Mouse (Mus musculus) limb, embryonic 11.5 days (tissue): Measurements from ENCODE around the gene Mrps18b. TPM values are rescaled to one million over a fixed set of nuclear protein-coding genes. Genes with fewer than 3 reads are reported as not detected.
A peak's percentile ranks its signal among the peaks of the same experiment; 100 is the strongest.

ENCODE experiments used
- ATAC-seq: fragments of 200-750 bp; cut with Nextera tagmentation; 2 replicates; pipeline ENCODE4 v1.8.0; 2017; ENCODE audit warnings: low read depth; ENCODE audit not compliant: insufficient number of reproducible peaks, low FRiP score, low TSS enrichment
- DNase-seq: peaks from one replicate; pipeline ENCODE4 v3.0.0-alpha.2; 2015; ENCODE audit warnings: low spot score
- H3K27ac ChIP-seq: fragments of 300-500 bp; sonication (generic); replicated peaks from 2 replicates; pipeline ENCODE4 v1.5.1; 2014; ENCODE audit warnings: low read depth, mild to moderate bottlenecking, low read length
- H3K27me3 ChIP-seq: fragments of 300-500 bp; sonication (generic); 2 replicates; pipeline ENCODE4 v1.6.1; 2014; ENCODE audit warnings: mild to moderate bottlenecking, low read length, mixed read lengths; ENCODE audit not compliant: control insufficient read depth, insufficient read depth
- H3K36me3 ChIP-seq: fragments of 300-500 bp; sonication (generic); 2 replicates; pipeline ENCODE4 v1.6.1; 2014; ENCODE audit warnings: mild to moderate bottlenecking, low read length, moderate library complexity, mixed read lengths; ENCODE audit not compliant: control insufficient read depth, insufficient read depth
- H3K4me1 ChIP-seq: fragments of 300-500 bp; sonication (generic); 2 replicates; pipeline ENCODE4 v1.6.1; 2014; ENCODE audit warnings: low read length, mixed read lengths; ENCODE audit not compliant: control insufficient read depth, insufficient read depth
- H3K4me2 ChIP-seq: fragments of 300-500 bp; sonication (generic); 2 replicates; pipeline ENCODE4 v1.6.1; 2014; ENCODE audit warnings: low read depth, mild to moderate bottlenecking, moderate library complexity; ENCODE audit not compliant: severe bottlenecking
- H3K4me3 ChIP-seq: fragments of 300-500 bp; sonication (generic); 2 replicates; pipeline ENCODE4 v1.5.1; 2014; ENCODE audit warnings: low read depth, low read length
- H3K9ac ChIP-seq: fragments of 300-500 bp; sonication (generic); 2 replicates; pipeline ENCODE4 v1.6.1; 2014; ENCODE audit warnings: mild to moderate bottlenecking, low read length
- H3K9me3 ChIP-seq: fragments of 300-500 bp; sonication (generic); 2 replicates; pipeline ENCODE4 v1.6.1; 2016; ENCODE audit warnings: low read length; ENCODE audit not compliant: control insufficient read depth
- WGBS: fragments of 180-500 bp; shearing (Covaris S2); extraction: QIAGEN DNeasy Blood & Tissue Kit; methylation state at CpG from one replicate; pipeline ENCODE4 v1.1.7; 2014; 5-methylcytosine and 5-hydroxymethylcytosine counted together
- polyA plus RNA-seq: library from polyadenylated mRNA; unstranded; fragments of >200 nt; fragmentation: Nextera tagmentation; extraction: Ambion mirVana; gene quantifications from 2 replicates; pipeline ENCODE4 v1.2.1, GENCODE M21; 2014

Mrps18b gene
- polyA plus RNA-seq, 1 experiment from 2014 or later = 81.7 TPM

DNA sequence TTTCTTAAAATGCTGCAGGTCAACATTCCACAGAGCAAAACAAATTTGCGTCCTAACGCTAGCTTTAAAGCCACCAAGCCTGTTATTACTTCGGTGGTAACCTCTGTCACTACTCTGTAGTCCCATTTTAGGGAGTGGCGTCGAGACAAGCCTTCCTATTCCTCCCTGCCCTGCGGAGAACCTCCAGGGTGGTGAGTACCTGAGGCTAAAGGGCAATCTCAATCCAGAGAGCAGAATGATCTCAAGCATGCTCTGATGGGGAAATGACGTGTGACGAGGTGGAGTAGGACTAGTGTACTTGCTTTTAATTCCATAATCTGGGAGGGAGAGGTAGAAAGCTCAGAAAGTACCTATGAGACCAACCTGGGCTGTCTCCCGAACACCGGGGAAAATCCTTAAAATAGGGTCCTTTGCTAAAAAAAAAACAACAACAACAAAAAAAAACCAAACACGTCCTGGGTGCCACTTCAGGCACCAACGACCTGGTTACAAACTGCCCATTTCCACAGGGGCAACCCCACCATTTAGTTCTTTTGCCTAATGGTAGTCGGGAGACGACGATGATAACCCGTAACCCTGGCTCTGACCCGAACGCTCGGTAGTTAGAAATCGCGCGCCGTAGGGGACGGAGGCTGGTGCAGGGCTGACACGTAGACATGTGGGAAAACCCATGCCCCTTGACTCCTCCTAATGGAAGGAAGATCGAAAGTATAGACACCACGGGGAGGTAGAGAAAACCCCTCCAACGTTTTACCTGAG, 472 bp downstream of the Mrps18b start:
- H3K4me2 ChIP-seq = peak overlapping the region; percentile 84
- H3K4me3 ChIP-seq = peak overlapping the region; percentile 78
- peak overlapping the region; percentile 64 for H3K9ac ChIP-seq
- 2% methylated on average over 28 of the region's 28 CpGs for WGBS
- no peaks in the 10 kb centered on the region for H3K27me3 ChIP-seq
- DNase-seq (no peak), ATAC-seq (no peak; the same call in 1 of the 2 replicates)
- H3K4me1 ChIP-seq = peaks cover 8% of the 10 kb centered on the region; the same call in 1 of the 2 replicates
- H3K27ac ChIP-seq = peak overlapping the region; percentile 38; the same call in 1 of the 2 replicates
- H3K9me3 ChIP-seq = no peaks in the 10 kb centered on the region
- no peaks in the 10 kb centered on the region for H3K36me3 ChIP-seq

DNA sequence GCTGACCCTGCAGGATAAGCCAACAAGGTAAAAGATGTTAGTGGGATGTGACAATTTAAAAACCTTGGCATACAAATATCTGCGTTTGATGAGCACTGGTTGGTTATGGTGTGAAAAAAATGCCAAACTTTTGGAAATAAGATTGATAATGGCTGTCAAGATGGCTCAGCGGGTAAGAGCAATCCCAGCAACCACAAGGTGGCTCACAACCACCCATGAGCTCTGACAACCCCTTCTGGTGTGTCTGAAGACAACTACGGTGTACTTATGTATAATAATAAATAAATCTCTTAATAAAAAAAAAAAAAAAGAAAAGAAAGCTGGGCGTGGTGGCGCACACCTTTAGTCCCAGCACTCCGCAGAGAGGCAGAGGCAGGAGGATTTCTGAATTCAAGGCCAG, 1.2 kb downstream of the Mrps18b start:
- peak overlapping the region; percentile 78 for H3K4me3 ChIP-seq
- ATAC-seq (no peak), DNase-seq (no peak)
- H3K9ac ChIP-seq = no peak overlapping the region
- no peaks in the 10 kb centered on the region for H3K9me3 ChIP-seq
- H3K4me2 ChIP-seq = peak overlapping the region; percentile 84; the same call in 1 of the 2 replicates
- H3K4me1 ChIP-seq = peaks cover 8% of the 10 kb centered on the region; the same call in 1 of the 2 replicates
- 86% methylated on average over 6 of the region's 6 CpGs for WGBS
- no peaks in the 10 kb centered on the region for H3K27me3 ChIP-seq
- H3K27ac ChIP-seq = no peak overlapping the region
- H3K36me3 ChIP-seq = no peaks in the 10 kb centered on the region

- Histone ChIP-seq H3K9ac (peak within 1 kb of the TSS; percentile 85), H3K4me2 (peak within 1 kb of the TSS; percentile 92), H3K4me1 (peaks cover 7% of the 10 kb centered on the region), H3K4me3 (peak within 1 kb of the TSS; percentile 71), H3K36me3 (peaks cover 2% of the 10 kb centered on the region; the same call in 1 of the 2 replicates), H3K9me3 (no peaks in the 10 kb centered on the region), H3K27ac (peak within 1 kb of the TSS; percentile 56), H3K27me3 (no peaks in the 10 kb centered on the region)
- WGBS = 5% methylated on average over 25 of the region's 25 CpGs
- ATAC-seq (peak; percentile 87), DNase-seq (peak; percentile 98)
Observed at GRCm38 (mm10) chr17:35909919-35910369, 6.2 kb downstream of the Mrps18b start, which contains the start of gene Atat1. Gene Atat1, minus strand, starts transcription at chr17:35910075.

DNA sequence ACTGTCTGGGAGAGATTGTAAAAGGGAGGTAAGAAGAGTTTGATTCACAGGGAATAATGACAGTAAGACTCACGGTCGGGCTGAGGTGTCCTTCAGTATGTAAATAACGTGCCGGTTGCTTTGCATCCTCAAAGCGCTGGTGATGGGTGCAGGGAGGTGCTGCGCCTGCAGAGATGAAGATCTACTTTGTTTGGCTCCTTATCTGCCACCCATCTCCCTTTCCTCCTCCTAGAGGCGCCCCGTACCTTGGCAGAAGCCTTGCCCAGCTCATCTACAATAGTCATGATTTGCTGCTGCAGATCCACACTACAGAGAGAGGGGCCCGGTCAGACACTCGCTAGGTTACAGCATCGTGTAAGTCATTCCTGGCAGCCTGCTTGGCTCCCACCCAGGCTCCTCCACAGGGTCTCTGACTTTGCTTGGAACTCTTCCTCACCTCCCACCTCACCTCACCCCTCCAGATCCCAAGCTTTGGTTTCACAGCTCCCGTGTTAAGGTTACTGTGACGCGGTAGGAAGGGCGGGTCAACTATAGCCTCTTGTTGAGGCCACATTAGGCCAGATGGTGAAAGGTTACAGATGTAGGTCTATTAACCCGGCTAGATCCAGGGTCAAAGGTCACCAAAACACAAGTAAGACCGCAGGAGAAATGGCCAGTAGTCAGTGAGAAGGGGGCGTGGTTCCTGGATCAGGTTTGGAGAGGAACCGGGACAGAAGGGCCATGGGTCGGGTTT, 6.8 kb downstream of the Mrps18b start:
- Histone ChIP-seq H3K27me3 (no peaks in the 10 kb centered on the region), H3K4me3 (peak overlapping the region; percentile 71), H3K4me2 (peak overlapping the region; percentile 92), H3K36me3 (peaks cover 2% of the 10 kb centered on the region; the same call in 1 of the 2 replicates), H3K4me1 (peaks cover 7% of the 10 kb centered on the region), H3K27ac (peak overlapping the region; percentile 56), H3K9me3 (no peaks in the 10 kb centered on the region), H3K9ac (peak overlapping the region; percentile 85)
- peak; percentile 42 for DNase-seq
- WGBS = 24% methylated on average over 20 of the region's 20 CpGs
- peak; percentile 34 for ATAC-seq

- peaks cover 7% of the 10 kb centered on the region for H3K4me1 ChIP-seq
- no peaks in the 10 kb centered on the region for H3K9me3 ChIP-seq
- no peak for ATAC-seq
- no peak for DNase-seq
- H3K27ac ChIP-seq = no peak overlapping the region
- no peak overlapping the region for H3K9ac ChIP-seq
- H3K4me3 ChIP-seq = no peak overlapping the region
- H3K27me3 ChIP-seq = no peaks in the 10 kb centered on the region
- H3K4me2 ChIP-seq = no peak overlapping the region
- peaks cover 7% of the 10 kb centered on the region for H3K36me3 ChIP-seq
- 84% methylated on average over 2 of the region's 2 CpGs for WGBS
Observed at GRCm38 (mm10) chr17:35907609-35908008, 8.6 kb downstream of the Mrps18b start.

DNA sequence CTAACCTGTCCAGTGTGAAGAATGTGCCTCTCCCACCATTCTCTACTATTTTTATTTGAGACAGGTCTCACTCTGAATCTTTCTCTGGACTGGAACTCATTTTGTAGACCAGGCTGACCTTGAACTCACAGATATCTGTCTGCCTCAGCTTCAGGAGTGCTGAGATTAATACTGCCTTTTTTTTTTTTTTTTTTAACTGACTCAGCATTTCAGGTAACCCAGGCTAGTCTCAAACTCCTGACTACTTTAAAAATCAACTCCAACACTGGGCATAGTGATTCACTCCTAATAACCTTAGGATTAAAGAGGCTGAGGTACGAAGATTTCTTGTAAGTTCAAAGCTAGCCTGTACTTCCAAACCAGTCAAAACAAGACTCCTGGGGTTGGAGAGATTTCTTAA, 10.6 kb downstream of the Mrps18b start:
- H3K9me3 ChIP-seq = no peaks in the 10 kb centered on the region
- no peak for DNase-seq
- no peak overlapping the region for H3K9ac ChIP-seq
- no peak for ATAC-seq
- peaks cover 7% of the 10 kb centered on the region for H3K36me3 ChIP-seq
- peaks cover 7% of the 10 kb centered on the region for H3K4me1 ChIP-seq
- 98% methylated on average over 1 of the region's 1 CpGs for WGBS
- H3K27ac ChIP-seq = no peak overlapping the region
- no peak overlapping the region for H3K4me3 ChIP-seq
- no peaks in the 10 kb centered on the region for H3K27me3 ChIP-seq
- H3K4me2 ChIP-seq = no peak overlapping the region

DNA sequence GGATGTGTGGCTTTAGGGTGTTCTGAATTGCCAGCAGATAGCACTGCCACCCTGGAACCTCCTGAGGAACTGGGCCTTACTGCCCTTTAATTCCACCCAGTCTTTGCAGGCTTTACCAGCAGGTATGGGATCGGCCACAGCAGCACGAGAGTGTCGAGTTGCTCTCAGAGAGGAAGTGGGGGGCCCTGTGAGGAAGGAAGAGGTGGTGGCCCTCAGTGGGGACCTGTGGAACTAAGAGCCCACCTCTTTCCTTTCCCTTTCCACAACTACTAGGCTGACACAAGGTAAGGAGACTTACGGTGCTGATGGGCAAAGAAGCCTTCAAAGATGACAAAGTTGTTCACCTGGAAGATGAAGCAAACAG, 12.2 kb downstream of the Mrps18b start:
- Histone ChIP-seq H3K27me3 (no peaks in the 10 kb centered on the region), H3K4me1 (peaks cover 2% of the 10 kb centered on the region), H3K27ac (no peak overlapping the region), H3K9me3 (no peaks in the 10 kb centered on the region), H3K9ac (no peak overlapping the region), H3K4me2 (no peak overlapping the region), H3K4me3 (no peak overlapping the region), H3K36me3 (peaks cover 10% of the 10 kb centered on the region)
- WGBS = 82% methylated on average over 4 of the region's 4 CpGs
- ATAC-seq (no peak), DNase-seq (no peak)

DNA sequence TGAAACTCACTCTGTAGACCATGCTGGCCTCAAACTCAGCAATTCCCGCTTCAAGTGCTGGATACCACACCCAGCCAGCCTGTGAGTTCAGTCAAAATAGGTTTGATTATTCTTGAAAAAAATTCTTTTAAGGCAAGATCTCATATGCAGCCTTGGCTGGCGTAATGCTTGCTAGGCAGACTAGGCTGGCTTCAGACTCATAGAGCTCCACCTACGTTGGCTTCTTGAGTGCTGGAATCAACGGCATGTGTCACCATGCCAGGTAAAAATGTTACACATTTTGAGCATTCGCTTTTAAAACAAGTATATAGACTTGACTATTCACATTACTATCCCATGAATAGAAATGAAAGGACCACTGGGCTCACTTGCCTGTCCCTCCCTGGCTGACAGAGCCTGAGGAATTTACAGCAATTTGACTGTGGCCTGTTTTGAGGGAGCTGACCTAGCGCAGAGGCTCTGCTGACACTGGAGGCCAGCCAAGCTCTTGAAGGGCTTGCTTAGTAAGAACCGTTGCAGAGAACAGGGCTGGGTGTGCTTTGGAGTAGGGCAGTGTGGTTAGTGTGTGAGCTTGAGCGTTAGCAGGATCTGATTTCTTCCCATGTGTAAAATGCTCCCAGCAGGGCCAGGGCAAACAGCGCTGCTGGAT, 12.7 kb downstream of the Mrps18b start:
- Histone ChIP-seq H3K4me3 (no peak overlapping the region), H3K27me3 (no peaks in the 10 kb centered on the region), H3K27ac (no peak overlapping the region), H3K9me3 (no peaks in the 10 kb centered on the region), H3K4me2 (no peak overlapping the region), H3K9ac (no peak overlapping the region), H3K4me1 (no peaks in the 10 kb centered on the region), H3K36me3 (peaks cover 10% of the 10 kb centered on the region)
- no peak for DNase-seq
- no peak for ATAC-seq
- WGBS = 91% methylated on average over 9 of the region's 9 CpGs
